Mouse (Mus musculus): ENCODE results near the gene Gm609. TPM values are rescaled to one million over a fixed set of nuclear protein-coding genes. Genes with fewer than 3 reads are reported as not detected.

Gene Gm609
- 0.46 and 0.88 TPM in 2 replicates for polyA plus RNA-seq (2012; rRNA removed; ENCODE audit: low replicate concordance)

GRCm38 (mm10) chr16:45492927-45493326, at the start of gene Gm609:
TSS of gene Gm609 (minus strand) at chr16:45492969.

GRCm38 (mm10) chr16:45535009-45535408, 42.2 kb upstream of the Gm609 start, which contains the start of gene Slc9c1:
TSS of gene Slc9c1 (plus strand) at chr16:45535309.

GRCm38 (mm10) chr16:45531950-45532349, 39.2 kb upstream of the Gm609 start, which contains the start of gene Gm17783:
TSS of gene Gm17783 (minus strand) at chr16:45532050.

GRCm38 (mm10) chr16:45408425-45409063, 84.2 kb downstream of the Gm609 start, which contains the start of gene Cd200:
TSS of gene Cd200 (minus strand) at chr16:45409053.

Other genes starting within 250 kb of the Gm609 start
- 14.8 and 20.3 TPM in 2 replicates for gene Cd200, start 83.9 kb downstream of the Gm609 start, polyA plus RNA-seq (2012; rRNA removed; ENCODE audit: low replicate concordance)
- 0.39 and 1.3 TPM in 2 replicates for gene Gm17783, start 39.1 kb upstream of the Gm609 start, polyA plus RNA-seq (2012; rRNA removed; ENCODE audit: low replicate concordance)
- gene Slc9c1, start 42.3 kb upstream of the Gm609 start, polyA plus RNA-seq (2012; rRNA removed; ENCODE audit: low replicate concordance), result not detected in 2 replicates
- 0.08 TPM in 1 of 2 replicates, not detected in the other for gene Gcsam, start 117.4 kb upstream of the Gm609 start, polyA plus RNA-seq (2012; rRNA removed; ENCODE audit: low replicate concordance)
- gene BC016579, start 161.1 kb upstream of the Gm609 start, polyA plus RNA-seq (2012; rRNA removed; ENCODE audit: low replicate concordance), result 0.82 and 1.8 TPM in 2 replicates
- gene Tmprss7, start 200.7 kb upstream of the Gm609 start, polyA plus RNA-seq (2012; rRNA removed; ENCODE audit: low replicate concordance), result 0.05 and 0.17 TPM in 2 replicates
- 0.55 and 0.58 TPM in 2 replicates for gene Tagln3, start 231.6 kb upstream of the Gm609 start, polyA plus RNA-seq (2012; rRNA removed; ENCODE audit: low replicate concordance)
- 2.0 TPM in 2 replicates for gene Abhd10, start 250.0 kb upstream of the Gm609 start, polyA plus RNA-seq (2012; rRNA removed; ENCODE audit: low replicate concordance)

Measured in duodenum, adult 2 months (tissue).